Mouse (Mus musculus): ENCODE measurements around the gene Prpf6.

- no peak for TF ChIP-seq HCFC1 (IDR thresholded peaks at IDR 0.05; ENCODE audit: borderline replicate concordance, insufficient read depth, low read length)
- TF ChIP-seq ZNF384 (IDR thresholded peaks at IDR 0.05; ENCODE audit: low read depth, low read length), result no peak
- no peak for TF ChIP-seq MAFK (IDR thresholded peaks at IDR 0.05; ENCODE audit: insufficient read depth, low read depth, low read length)
- no peak for TF ChIP-seq CHD2 (IDR thresholded peaks at IDR 0.05; ENCODE audit: low read depth, low read length)
Observed at GRCm38 (mm10) chr2:181567338-181567737, 24.3 kb upstream of the Prpf6 start.
